8 mouse cellular contexts compared by ENCODE assay signal in the genomic region with DNA sequence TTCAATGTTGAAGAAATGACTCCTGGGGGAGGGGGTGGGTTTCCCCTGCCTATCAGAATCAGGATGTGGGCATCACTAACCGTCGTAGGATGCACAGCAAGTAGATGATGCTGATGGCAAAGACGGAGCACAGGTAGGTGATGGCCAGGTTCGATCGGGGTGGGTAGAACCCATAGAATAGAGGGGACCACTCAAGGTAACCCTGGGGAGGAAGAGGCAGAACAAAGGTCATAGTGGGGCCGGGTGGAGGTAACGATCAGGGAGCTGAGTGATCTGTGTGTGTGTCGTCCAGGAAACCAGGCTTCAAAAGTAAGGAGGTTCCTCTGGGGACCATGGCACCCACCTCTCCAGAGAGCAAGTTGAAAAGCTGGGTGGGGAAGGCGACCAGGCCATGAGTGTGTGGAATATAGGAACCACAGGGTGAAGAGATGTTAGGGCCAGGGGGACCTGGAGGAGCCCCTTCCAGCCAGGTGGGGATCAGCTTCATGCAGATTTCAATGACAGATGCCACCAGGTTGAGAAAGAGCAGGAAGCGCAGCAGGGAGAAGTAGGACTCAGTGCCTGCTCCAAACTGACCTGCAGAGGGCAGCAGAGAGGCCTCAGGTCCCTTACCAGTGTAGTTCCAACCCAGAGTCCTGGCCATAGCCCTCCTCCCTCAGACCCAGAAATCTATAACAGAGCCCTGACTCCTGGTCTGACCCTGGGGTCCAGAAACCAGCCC. TPM values are rescaled to one million over a fixed set of nuclear protein-coding genes. Genes with fewer than 3 reads are reported as not detected.
DNase-seq lines count a peak whose midpoint lies in the region; ATAC-seq and TF ChIP-seq lines count a peak whose summit lies in the region.

No protein-coding gene starts in this region.

- H3K4me3 ChIP-seq in embryonic facial prominence, embryonic 15.5 days (replicated peaks): no peak overlapping the region
- H3K4me3 ChIP-seq in heart, embryonic 10.5 days: no peak overlapping the region
- no peak overlapping the region for H3K4me3 ChIP-seq in kidney, embryonic 15.5 days (replicated peaks)
- H3K4me3 ChIP-seq in limb, embryonic 15.5 days: no peak overlapping the region
- H3K4me3 ChIP-seq in midbrain, postnatal 0 days (ENCODE audit: low read depth, low read length): no peak overlapping the region

- DNase-seq in 416B (ENCODE audit: low read depth): peak; percentile 80
- DNase-seq in adrenal gland, postnatal 4 days (ENCODE audit: low spot score in 2 of 2): peak; percentile 44 to 68
- peak; percentile 91 for DNase-seq in heart, embryonic 10.5 days (ENCODE audit: low spot score)
- DNase-seq in midbrain, postnatal 0 days (ENCODE audit: low spot score): peak; percentile 89
- peak; percentile 59 to 80 for DNase-seq in spleen, postnatal 14 days (ENCODE audit: low spot score in 2 of 2)

- peak; percentile 91 for TF ChIP-seq CTCF in midbrain, postnatal 0 days (IDR thresholded peaks at IDR 0.05)

- H3K36me3 ChIP-seq in embryonic facial prominence, embryonic 15.5 days: peaks cover 5% of the 10 kb centered on the region; the same call in 1 of the 2 replicates
- peaks cover 7% of the 10 kb centered on the region; the same call in 1 of the 2 replicates for H3K36me3 ChIP-seq in heart, embryonic 10.5 days
- peaks cover 18% of the 10 kb centered on the region for H3K36me3 ChIP-seq in kidney, embryonic 15.5 days
- H3K36me3 ChIP-seq in limb, embryonic 15.5 days: peaks cover 9% of the 10 kb centered on the region
- peaks cover 8% of the 10 kb centered on the region; the same call in 1 of the 2 replicates for H3K36me3 ChIP-seq in midbrain, postnatal 0 days (ENCODE audit: insufficient read depth, low read length)

- H3K27me3 ChIP-seq in embryonic facial prominence, embryonic 15.5 days: no peaks in the 10 kb centered on the region
- H3K27me3 ChIP-seq in heart, embryonic 10.5 days (ENCODE audit: insufficient read depth, poor library complexity, severe bottlenecking): no peaks in the 10 kb centered on the region
- H3K27me3 ChIP-seq in kidney, embryonic 15.5 days: no peaks in the 10 kb centered on the region
- H3K27me3 ChIP-seq in limb, embryonic 15.5 days: no peaks in the 10 kb centered on the region
- no peaks in the 10 kb centered on the region for H3K27me3 ChIP-seq in midbrain, postnatal 0 days (ENCODE audit: insufficient read depth, low read length)

- no peaks in the 10 kb centered on the region for H3K4me1 ChIP-seq in embryonic facial prominence, embryonic 15.5 days
- no peaks in the 10 kb centered on the region for H3K4me1 ChIP-seq in heart, embryonic 10.5 days
- no peaks in the 10 kb centered on the region for H3K4me1 ChIP-seq in kidney, embryonic 15.5 days
- no peaks in the 10 kb centered on the region for H3K4me1 ChIP-seq in limb, embryonic 15.5 days
- H3K4me1 ChIP-seq in midbrain, postnatal 0 days (ENCODE audit: insufficient read depth, low read length): no peaks in the 10 kb centered on the region

- 75% methylated on average over 10 of the region's 10 CpGs for WGBS in embryonic facial prominence, embryonic 15.5 days
- WGBS in heart, embryonic 10.5 days: 69% methylated on average over 10 of the region's 10 CpGs
- 73% methylated on average over 10 of the region's 10 CpGs for WGBS in kidney, embryonic 15.5 days
- WGBS in limb, embryonic 15.5 days: 72% methylated on average over 10 of the region's 10 CpGs
- WGBS in midbrain, postnatal 0 days: 72% methylated on average over 10 of the region's 10 CpGs

- H3K9ac ChIP-seq in embryonic facial prominence, embryonic 15.5 days: no peak overlapping the region
- H3K9ac ChIP-seq in kidney, embryonic 15.5 days: no peak overlapping the region
- H3K9ac ChIP-seq in limb, embryonic 15.5 days: no peak overlapping the region
- no peak overlapping the region for H3K9ac ChIP-seq in midbrain, postnatal 0 days (replicated peaks; ENCODE audit: low read length, poor library complexity, severe bottlenecking)

- peak; percentile 48 for ATAC-seq in embryonic facial prominence, embryonic 15.5 days (ENCODE audit: insufficient number of reproducible peaks, low FRiP score, low TSS enrichment, low read depth)
- peak; percentile 83 for ATAC-seq in kidney, embryonic 15.5 days (replicated peaks; ENCODE audit: low FRiP score)
- peak; percentile 66; the same call in 1 of the 2 replicates for ATAC-seq in limb, embryonic 15.5 days (ENCODE audit: insufficient number of reproducible peaks, low FRiP score, low TSS enrichment, low read depth)
- ATAC-seq in midbrain, postnatal 0 days (ENCODE audit: low FRiP score): peak; percentile 85

- H3K27ac ChIP-seq in embryonic facial prominence, embryonic 15.5 days (replicated peaks): no peak overlapping the region
- H3K27ac ChIP-seq in heart, embryonic 10.5 days: no peak overlapping the region
- H3K27ac ChIP-seq in kidney, embryonic 15.5 days: no peak overlapping the region
- no peak overlapping the region for H3K27ac ChIP-seq in limb, embryonic 15.5 days
- no peak overlapping the region for H3K27ac ChIP-seq in midbrain, postnatal 0 days (ENCODE audit: low read depth, low read length)

- no peak overlapping the region for H3K4me2 ChIP-seq in embryonic facial prominence, embryonic 15.5 days (replicated peaks)
- no peak overlapping the region for H3K4me2 ChIP-seq in kidney, embryonic 15.5 days
- no peak overlapping the region for H3K4me2 ChIP-seq in limb, embryonic 15.5 days
- H3K4me2 ChIP-seq in midbrain, postnatal 0 days (ENCODE audit: low read depth, low read length, poor library complexity, severe bottlenecking): no peak overlapping the region

- H3K9me3 ChIP-seq in embryonic facial prominence, embryonic 15.5 days (replicated peaks): no peaks in the 10 kb centered on the region
- no peaks in the 10 kb centered on the region for H3K9me3 ChIP-seq in heart, embryonic 10.5 days
- H3K9me3 ChIP-seq in kidney, embryonic 15.5 days (replicated peaks): no peaks in the 10 kb centered on the region
- no peaks in the 10 kb centered on the region for H3K9me3 ChIP-seq in limb, embryonic 15.5 days
- no peaks in the 10 kb centered on the region for H3K9me3 ChIP-seq in midbrain, postnatal 0 days (ENCODE audit: low read length)

RNA-seq across cellular contexts. Expression of gene Tmc4, which starts 2.7 kb away (rescaled TPM):
- total RNA-seq in adrenal gland, postnatal 4 days (2021): 10 to 100 TPM; 11.4 to 17.7 TPM
- 9.5 and 14.3 TPM in 2 replicates for polyA plus RNA-seq in embryonic facial prominence, embryonic 15.5 days (2015; fragmentation: Nextera tagmentation; extraction: Ambion mirVana)
- polyA plus RNA-seq in heart, embryonic 10.5 days (2016; fragmentation: Nextera tagmentation; extraction: Ambion mirVana): 5.4 and 8.5 TPM in 2 replicates
- 20.4 and 23.9 TPM in 2 replicates for polyA plus RNA-seq in kidney, embryonic 15.5 days (2015; fragmentation: Nextera tagmentation; extraction: Ambion mirVana)
- 5.0 and 7.0 TPM in 2 replicates for polyA plus RNA-seq in limb, embryonic 15.5 days (2015; fragmentation: Nextera tagmentation; extraction: Ambion mirVana)
- total RNA-seq in midbrain, postnatal 0 days (2014; rRNA removed): 4.0 and 8.2 TPM in 2 replicates
- polyA plus RNA-seq in midbrain, postnatal 0 days (2015; fragmentation: Nextera tagmentation; extraction: Ambion mirVana): 3.7 and 4.2 TPM in 2 replicates

RNA-seq across cellular contexts. Expression of gene Leng1, which starts 9.0 kb away (rescaled TPM):
- 10 to 100 TPM in 1 of 2 experiments, 1 to 10 TPM in 1; 9.6 to 10.4 TPM for total RNA-seq in adrenal gland, postnatal 4 days (2021)
- 20.1 and 22.3 TPM in 2 replicates for polyA plus RNA-seq in embryonic facial prominence, embryonic 15.5 days (2015; fragmentation: Nextera tagmentation; extraction: Ambion mirVana)
- 19.5 and 19.6 TPM in 2 replicates for polyA plus RNA-seq in heart, embryonic 10.5 days (2016; fragmentation: Nextera tagmentation; extraction: Ambion mirVana)
- 18.1 and 18.7 TPM in 2 replicates for polyA plus RNA-seq in kidney, embryonic 15.5 days (2015; fragmentation: Nextera tagmentation; extraction: Ambion mirVana)
- polyA plus RNA-seq in limb, embryonic 15.5 days (2015; fragmentation: Nextera tagmentation; extraction: Ambion mirVana): 20.3 and 21.8 TPM in 2 replicates
- 5.2 and 7.2 TPM in 2 replicates for total RNA-seq in midbrain, postnatal 0 days (2014; rRNA removed)
- polyA plus RNA-seq in midbrain, postnatal 0 days (2015; fragmentation: Nextera tagmentation; extraction: Ambion mirVana): 11.2 and 12.1 TPM in 2 replicates

RNA-seq across cellular contexts. Expression of gene Tsen34, which starts 18.0 kb away (rescaled TPM):
- total RNA-seq in adrenal gland, postnatal 4 days (2021): 100 to 1,000 TPM; 136 to 145 TPM
- 275 and 298 TPM in 2 replicates for polyA plus RNA-seq in embryonic facial prominence, embryonic 15.5 days (2015; fragmentation: Nextera tagmentation; extraction: Ambion mirVana)
- 221 and 268 TPM in 2 replicates for polyA plus RNA-seq in heart, embryonic 10.5 days (2016; fragmentation: Nextera tagmentation; extraction: Ambion mirVana)
- 274 and 286 TPM in 2 replicates for polyA plus RNA-seq in kidney, embryonic 15.5 days (2015; fragmentation: Nextera tagmentation; extraction: Ambion mirVana)
- polyA plus RNA-seq in limb, embryonic 15.5 days (2015; fragmentation: Nextera tagmentation; extraction: Ambion mirVana): 251 and 270 TPM in 2 replicates
- 329 and 396 TPM in 2 replicates for total RNA-seq in midbrain, postnatal 0 days (2014; rRNA removed)
- 260 and 263 TPM in 2 replicates for polyA plus RNA-seq in midbrain, postnatal 0 days (2015; fragmentation: Nextera tagmentation; extraction: Ambion mirVana)

RNA-seq across cellular contexts. Expression of gene Mboat7, which starts 18.7 kb away (rescaled TPM):
- total RNA-seq in adrenal gland, postnatal 4 days (2021): 10 to 100 TPM; 67.0 to 68.6 TPM
- 53.8 and 62.4 TPM in 2 replicates for polyA plus RNA-seq in embryonic facial prominence, embryonic 15.5 days (2015; fragmentation: Nextera tagmentation; extraction: Ambion mirVana)
- 32.7 and 40.4 TPM in 2 replicates for polyA plus RNA-seq in heart, embryonic 10.5 days (2016; fragmentation: Nextera tagmentation; extraction: Ambion mirVana)
- 56.9 and 59.6 TPM in 2 replicates for polyA plus RNA-seq in kidney, embryonic 15.5 days (2015; fragmentation: Nextera tagmentation; extraction: Ambion mirVana)
- 59.7 and 63.6 TPM in 2 replicates for polyA plus RNA-seq in limb, embryonic 15.5 days (2015; fragmentation: Nextera tagmentation; extraction: Ambion mirVana)
- 219 and 252 TPM in 2 replicates for total RNA-seq in midbrain, postnatal 0 days (2014; rRNA removed)
- 134 and 141 TPM in 2 replicates for polyA plus RNA-seq in midbrain, postnatal 0 days (2015; fragmentation: Nextera tagmentation; extraction: Ambion mirVana)

RNA-seq across cellular contexts. Expression of gene Rps9, which starts 29.1 kb away (rescaled TPM):
- 1,000 to 10,000 TPM; 1,269 to 1,279 TPM for total RNA-seq in adrenal gland, postnatal 4 days (2021)
- polyA plus RNA-seq in embryonic facial prominence, embryonic 15.5 days (2015; fragmentation: Nextera tagmentation; extraction: Ambion mirVana): 1,464 and 1,578 TPM in 2 replicates
- polyA plus RNA-seq in heart, embryonic 10.5 days (2016; fragmentation: Nextera tagmentation; extraction: Ambion mirVana): 973 and 1,162 TPM in 2 replicates
- polyA plus RNA-seq in kidney, embryonic 15.5 days (2015; fragmentation: Nextera tagmentation; extraction: Ambion mirVana): 1,518 and 1,652 TPM in 2 replicates
- 1,336 and 1,506 TPM in 2 replicates for polyA plus RNA-seq in limb, embryonic 15.5 days (2015; fragmentation: Nextera tagmentation; extraction: Ambion mirVana)
- 733 and 742 TPM in 2 replicates for total RNA-seq in midbrain, postnatal 0 days (2014; rRNA removed)
- polyA plus RNA-seq in midbrain, postnatal 0 days (2015; fragmentation: Nextera tagmentation; extraction: Ambion mirVana): 638 and 663 TPM in 2 replicates
